Mouse (Mus musculus): ENCODE results near the gene Gm6502.
"Not testable (repeated sequence)": the region's sequence is repeated elsewhere in the genome, so short reads cannot be mapped to it uniquely, and the experiment has no call there.

- not testable (repeated sequence) for TF ChIP-seq CTCF (IDR thresholded peaks at IDR 0.05; ENCODE audit: borderline replicate concordance, insufficient read depth, low read length); POLR2A (IDR thresholded peaks at IDR 0.05; ENCODE audit: low read depth, low read length)
These were observed 25.2 kb downstream of the Gm6502 start, which contains the start of gene AA792892 for GRCm38 (mm10) chr5:94339449-94339848.

All from embryonic fibroblast, embryonic 13.5 days (primary cell).